Mouse (Mus musculus) thymus, postnatal 10 days (tissue): Measurements from ENCODE around the gene Zfp943.
A peak's percentile ranks its signal among the peaks of the same experiment; 100 is the strongest.
"Not testable (repeated sequence)": the region's sequence is repeated elsewhere in the genome, so short reads cannot be mapped to it uniquely, and the experiment has no call there.

Experiments
- DNase-seq, 2 experiments: peaks; one replicate each; pipeline ENCODE4 v3.0.0; 2021; ENCODE audit warnings: low spot score in 2 of 2

Zfp943 gene

DNA sequence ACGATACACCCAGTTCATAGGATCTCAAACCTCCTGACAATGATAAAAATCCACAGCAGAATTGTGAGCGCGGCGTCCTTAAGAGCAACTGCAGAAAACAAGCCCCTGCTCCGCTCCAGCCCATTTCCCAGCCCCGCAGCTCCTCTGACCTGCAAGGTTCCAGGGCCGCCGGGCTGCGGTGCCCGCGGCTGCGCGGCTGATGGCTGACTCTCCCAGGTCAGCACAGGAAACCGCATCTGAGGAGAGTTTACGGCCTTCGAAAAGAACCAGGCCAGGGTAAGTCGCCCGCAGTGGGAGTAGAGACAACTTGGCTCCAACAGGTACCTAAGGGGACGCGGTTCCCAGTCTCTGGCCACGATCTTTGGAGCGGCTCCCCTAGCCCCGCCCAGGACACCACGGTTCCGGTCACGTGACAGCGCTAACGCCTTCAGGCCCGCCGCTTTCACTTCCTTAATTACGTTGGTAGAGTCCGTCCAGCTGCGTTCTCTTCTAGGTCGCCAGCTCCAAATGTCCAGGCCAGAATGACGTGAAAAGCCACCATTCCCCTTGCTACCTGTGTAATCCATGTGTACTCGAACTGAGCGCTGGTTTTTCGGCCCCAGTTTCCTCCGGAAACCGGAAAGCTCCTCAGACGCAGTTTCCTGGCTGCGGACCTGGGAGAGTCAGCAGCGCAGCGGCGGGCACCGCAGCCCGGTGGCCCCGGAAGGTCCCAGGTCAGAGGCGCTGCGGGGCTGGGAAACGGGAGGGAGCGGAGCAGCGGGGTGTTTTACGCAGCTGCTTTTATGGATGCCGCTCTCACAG, at the start of gene Zfp943, which contains the start of gene Zfp942:
Gene Zfp943, plus strand, starts transcription at position 446 of the 801 bp plus-strand sequence.
Gene Zfp942, minus strand, starts transcription at position 358 of the 801 bp plus-strand sequence.
- peak; percentile 59 to 66 for DNase-seq

DNA sequence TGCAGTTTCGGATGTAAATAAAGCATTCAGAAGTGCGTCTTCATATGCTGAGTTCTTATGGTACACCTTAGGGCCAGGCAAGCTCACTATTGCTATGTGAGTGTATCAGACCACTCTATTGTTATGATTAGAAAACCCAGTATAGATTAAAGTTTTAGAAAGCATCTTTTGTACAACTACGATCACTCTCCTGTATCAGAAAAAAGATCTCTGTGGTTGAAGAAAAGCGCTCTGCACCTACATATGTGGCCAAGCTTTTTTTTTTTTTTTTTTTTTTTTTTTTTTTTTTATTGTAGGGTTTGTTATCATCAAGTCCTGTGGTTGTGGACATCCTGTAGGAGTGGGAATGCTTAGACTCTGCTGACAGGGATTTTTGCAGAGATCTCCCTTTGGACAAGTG, 950 bp downstream of the Zfp943 start:
- DNase-seq, result no peak

DNA sequence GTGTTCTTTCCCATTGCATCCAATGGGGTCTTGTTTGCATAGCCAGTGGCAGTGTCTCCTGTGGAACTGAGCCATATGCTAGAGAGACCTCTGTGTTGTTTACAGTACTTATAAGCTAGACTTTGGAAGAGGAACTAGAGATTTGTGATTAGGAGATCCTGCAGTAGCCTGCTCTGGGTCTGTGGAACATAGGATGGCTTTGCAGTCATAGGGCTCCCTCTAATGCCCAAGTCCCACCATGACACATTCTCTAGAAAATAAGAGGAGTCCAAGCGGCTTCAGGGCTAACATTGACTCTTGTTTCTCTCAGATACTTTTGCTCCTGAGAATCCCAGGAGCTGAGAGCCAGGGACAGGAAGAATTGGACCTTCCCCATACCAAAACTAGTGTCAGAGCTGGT, 73.2 kb downstream of the Zfp943 start:
- not testable (repeated sequence) for DNase-seq

DNA sequence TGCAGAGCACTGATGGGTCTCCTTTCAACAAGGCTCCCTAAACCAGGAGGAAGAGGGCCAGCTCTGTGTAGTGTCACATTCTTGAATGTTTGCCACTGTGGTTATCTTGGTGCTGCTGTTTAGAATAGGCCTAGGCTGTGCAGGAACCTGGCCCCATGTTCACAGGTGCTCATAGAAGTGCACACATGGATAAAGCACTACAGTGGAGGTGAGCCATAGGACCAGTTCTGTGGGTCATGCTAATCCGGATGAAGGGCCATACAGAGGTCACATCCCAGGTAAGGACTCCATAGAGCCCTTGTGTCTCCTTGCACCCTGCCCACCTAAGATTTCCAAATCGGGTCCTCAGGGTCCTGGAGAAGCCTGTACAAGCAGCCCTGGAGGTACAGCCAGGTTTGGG, 87.1 kb downstream of the Zfp943 start:
- DNase-seq, result no peak

DNA sequence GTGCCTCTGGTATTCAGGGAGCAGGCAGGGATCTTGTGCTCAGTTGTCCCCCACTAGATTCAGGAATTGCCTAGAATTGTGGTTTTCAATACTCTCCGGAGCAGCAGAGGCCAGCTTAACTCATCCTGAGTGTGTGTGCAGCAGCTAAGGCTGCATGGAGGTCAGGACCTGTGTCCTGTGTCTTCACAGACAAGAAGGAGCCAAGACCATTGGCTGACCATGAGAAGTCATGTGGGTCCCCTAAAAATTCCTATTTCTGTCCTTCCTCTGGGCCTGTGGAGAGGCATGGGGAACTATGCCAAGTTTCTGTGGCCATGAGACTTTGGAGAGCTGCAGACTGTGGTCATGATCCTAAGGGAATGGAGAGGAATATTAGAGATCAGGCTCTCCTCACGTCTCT, 90.9 kb downstream of the Zfp943 start:
- no peak for DNase-seq

DNA sequence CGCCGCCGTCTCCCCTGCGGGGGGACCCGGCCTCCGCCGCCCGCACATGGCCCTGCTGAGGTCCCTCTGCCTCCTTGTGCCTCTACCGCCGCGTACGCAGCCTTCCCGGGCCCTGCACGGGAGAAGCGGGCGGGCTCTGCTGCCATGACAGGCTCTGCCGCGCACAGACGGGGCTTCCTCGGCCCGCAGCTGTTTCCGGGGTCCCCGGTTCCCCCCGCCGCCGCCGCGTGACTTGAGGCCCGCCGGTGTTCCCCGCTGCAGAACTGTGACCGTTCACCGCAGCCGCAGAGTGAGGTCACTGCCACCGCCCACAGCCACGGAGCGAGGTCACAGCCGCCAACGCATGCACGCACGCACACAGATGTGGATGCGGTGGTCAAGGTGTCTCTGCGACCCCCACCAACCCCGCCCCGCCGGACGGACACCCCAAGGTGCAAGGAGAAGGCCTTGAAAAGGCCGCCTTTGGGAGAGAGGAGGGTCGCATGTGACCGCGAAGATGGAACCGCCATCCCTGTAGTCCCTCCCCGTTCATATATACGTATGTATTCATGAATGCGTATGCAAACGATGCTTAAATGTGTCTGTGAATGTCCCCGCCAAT, 118.8 kb downstream of the Zfp943 start:
- peak in 1 of 2 experiments; percentile 14 for DNase-seq

DNA sequence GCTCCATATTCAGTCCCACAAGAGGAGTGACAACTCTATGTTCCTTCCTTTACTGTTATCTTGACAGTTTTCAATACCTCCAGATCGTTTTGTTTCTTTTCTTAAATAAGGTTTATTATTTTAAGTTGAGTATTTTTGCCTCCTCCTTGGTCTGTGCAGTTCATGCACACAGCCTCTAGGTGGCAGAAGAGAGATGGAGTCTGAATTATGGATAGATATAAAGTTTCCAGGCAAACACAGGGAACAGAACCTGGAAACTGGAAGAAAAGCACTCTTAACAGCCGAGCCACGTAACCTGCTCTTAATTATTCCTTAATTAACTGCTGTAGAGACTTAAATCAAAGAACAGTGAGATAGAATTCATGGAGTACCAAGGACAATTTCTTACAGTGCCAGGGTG, 120.9 kb downstream of the Zfp943 start:
- DNase-seq, result not testable (repeated sequence)

DNA sequence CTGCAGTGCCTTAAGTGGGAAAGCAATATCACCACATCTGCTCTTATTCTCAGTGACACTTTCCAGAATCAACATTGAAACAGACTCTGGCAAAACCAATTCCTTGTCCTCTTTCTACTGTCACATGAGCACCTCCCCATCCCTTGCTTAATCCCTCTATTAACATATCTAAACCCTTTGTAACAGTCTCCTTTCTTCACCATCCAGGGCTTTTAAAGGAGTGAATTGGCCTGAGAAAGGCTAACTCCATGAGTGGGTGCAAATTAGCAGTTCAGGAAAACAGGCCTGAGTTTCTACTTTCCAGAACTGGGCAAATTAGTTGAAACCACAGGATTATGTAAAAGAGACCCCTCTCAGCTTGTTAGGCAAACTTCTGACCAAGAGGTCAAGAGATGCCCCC, 156.4 kb downstream of the Zfp943 start:
- no peak for DNase-seq
